Mouse (Mus musculus) subcutaneous adipose tissue, adult 2 months (tissue): Measurements from ENCODE around the gene Vars2. TPM values are rescaled to one million over a fixed set of nuclear protein-coding genes. Genes with fewer than 3 reads are reported as not detected.

Experiments
- polyA plus RNA-seq: library from polyadenylated mRNA; depleted of rRNA; stranded (reverse); fragments of >200 nt; gene quantifications from 2 replicates; pipeline ENCODE4 v1.2.3, GENCODE M21; 2012; ENCODE audit warnings: low replicate concordance; rRNA removed

Vars2 gene
- polyA plus RNA-seq, result 21.8 and 47.6 TPM in 2 replicates

DNA sequence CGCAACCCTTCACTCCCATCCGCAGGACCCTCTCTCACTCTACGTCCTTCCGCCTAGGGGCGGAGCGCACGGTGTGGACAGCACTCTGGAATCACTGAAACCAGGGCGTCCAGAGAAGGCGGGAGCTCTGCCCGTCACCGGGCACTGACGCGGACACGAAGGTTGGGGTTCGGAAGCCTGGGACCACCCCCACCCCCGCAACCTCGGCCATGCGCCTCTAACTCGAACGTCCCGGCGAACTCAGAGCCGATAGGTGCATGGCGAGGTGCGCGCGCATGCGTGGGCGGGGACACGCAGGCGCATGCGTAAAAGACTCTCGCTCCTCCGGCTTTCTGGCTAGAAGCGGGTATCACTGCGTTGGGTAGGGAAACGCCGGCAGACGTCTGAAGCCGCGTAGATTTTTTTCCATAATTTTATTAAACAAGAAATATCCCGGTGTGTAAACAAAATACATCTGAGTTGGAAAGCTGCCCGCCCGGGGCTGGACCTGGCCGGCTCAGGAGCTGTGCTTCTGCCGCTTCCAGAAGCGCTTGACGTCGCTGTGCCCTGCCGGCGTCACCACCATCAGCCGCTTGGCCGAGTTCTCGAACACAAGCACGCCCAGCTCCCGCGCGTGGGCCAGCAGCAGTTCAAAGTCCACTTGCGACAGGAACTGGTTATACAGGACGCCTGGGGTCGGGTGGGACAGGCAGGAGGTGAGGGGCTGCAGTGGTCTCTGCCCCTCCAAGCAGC is at the start of gene Vars2:
TSS of gene Vars2 (minus strand) at position 259 of the 732 bp plus-strand sequence.

DNA sequence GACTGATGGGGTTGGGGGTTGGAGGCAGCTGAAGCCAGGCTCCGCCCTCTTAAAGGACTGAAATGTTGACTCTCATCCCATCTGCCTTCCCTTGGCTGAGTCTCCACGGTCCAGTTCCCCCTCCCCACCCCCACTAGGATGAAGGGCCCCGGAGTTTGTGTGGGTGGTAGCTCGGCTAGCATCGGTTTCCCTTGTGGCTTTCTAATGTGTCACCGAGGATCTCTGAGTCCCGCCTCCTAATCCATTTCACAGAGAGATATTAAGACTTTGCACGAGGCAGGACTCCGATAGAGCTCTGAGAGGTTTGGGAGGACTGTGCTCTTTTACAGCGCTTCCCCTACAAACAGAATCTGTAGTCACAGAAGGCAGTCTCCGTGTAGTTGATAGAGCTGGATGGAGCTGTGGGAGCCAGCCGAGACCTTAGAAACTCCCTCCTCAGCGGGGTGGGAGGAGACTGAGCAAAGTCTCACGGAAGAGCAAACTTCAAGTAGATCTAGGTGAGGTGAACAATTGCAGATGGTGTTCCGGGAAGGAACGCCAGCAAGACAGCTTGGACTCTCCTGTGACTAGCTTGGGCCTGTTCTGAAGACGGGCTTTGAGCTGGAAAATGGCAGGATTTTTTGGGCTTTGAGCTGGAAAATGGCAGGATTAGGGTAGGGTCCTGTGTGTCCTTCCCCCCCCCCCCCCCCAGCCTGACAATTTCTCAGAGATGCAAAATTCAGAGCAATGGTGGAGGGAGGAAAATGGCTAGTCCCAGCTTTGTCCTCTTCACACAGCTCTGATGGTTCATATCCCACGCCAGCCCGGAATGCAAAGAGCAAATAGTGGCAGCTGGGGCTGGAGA is 37.5 kb upstream of the Vars2 start, which contains the start of gene Ddr1:
TSS of gene Ddr1 (minus strand) at position 1 of the 844 bp plus-strand sequence.

DNA sequence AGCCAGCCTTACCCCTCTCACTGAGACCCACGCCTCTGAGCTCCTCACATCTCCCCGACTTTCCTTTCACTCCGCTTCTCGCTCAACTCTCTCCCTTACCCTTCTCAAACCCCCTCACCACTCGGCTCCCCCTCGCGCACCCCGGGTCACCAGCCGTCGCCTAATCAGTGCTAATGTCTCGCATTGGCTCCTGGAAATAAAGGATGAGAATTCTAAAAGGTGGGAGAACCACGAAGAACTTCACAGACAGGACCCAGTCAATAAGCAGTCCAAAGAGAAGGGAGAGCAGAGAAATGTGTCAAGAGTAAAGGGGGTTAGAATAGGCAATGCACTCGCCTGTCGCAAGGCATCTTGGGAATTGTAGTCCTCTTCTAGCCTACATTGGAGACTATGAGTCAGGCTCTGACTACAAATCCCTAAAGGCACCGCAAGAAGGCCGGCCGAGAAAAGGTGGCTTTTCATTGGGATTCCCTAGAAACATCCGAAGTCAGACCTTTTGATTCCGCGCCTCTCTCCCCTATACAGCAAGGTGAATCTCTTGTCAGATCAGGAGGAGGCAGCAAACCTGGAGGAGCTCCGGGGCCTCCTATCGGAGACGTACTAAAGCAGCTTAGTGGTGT is 6.1 kb upstream of the Vars2 start, which contains the start of gene Gtf2h4:
TSS of gene Gtf2h4 (minus strand) at position 324 of the 620 bp plus-strand sequence.

DNA sequence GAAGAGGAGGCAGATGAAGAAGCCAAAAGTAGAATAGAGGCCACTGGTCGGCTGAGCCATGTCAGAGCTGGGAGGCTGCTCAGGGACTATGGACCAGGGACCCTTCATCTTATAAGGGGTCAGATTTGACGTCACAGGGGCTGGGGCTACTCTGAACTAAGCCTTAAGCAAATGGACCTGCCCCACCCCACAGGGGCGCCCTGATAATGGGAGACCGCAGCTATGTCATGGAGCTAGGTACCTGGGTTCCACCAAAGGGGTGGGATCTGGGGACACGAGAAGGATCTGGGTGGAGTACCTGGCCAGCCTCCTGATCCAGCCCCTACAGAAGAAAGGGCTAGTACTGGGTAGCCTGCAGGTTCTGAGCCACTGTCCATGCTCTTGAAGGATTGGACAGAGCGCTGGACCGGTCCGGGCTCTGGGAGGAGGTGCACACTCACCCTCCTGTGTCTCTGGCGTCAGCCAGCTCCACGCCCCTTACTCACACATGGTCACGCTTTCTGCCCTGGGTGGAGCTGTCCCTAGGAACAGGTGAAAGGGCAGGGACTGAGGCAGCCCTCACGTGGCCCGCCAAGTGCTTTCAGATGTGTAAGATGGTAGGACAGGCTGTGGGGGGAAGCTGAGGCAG is 23.7 kb downstream of the Vars2 start, which contains the start of gene Mucl3:
TSS of gene Mucl3 (minus strand) at position 87 of the 628 bp plus-strand sequence.

DNA sequence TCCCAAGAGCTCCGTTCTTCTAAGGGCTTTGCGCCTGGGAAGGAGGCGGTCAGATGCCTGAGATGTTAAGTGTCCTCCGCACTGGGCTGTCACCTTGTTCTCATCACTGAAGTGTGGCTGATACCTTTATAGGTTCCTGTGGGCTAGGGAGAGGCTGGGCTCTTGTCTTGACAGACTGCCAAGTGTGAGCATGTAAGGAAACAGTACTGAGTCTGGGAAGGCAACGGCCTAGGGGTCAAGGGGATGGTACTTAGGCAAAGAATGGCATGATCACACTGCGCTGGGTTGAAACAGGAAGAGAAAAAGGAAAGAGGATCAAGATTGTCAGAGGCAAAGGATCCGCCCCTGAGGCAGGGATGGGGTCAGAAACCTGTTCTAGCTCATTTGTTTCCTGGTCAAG is 40.9 kb downstream of the Vars2 start, which contains the start of gene Gm9573:
TSS of gene Gm9573 (minus strand) at position 101 of the 400 bp plus-strand sequence.

Other genes starting within 250 kb of the Vars2 start
- 60.7 and 141 TPM in 2 replicates for gene H2-Q6, start 242.7 kb downstream of the Vars2 start, polyA plus RNA-seq
- gene H2-Q7, start 228.4 kb downstream of the Vars2 start, polyA plus RNA-seq, result 158 and 289 TPM in 2 replicates
- gene H2-Q10, start 197.5 kb downstream of the Vars2 start, polyA plus RNA-seq, result 49.0 and 72.7 TPM in 2 replicates
- gene Pou5f1, start 161.6 kb downstream of the Vars2 start, polyA plus RNA-seq, result not detected in 2 replicates
- gene Tcf19, start 150.8 kb downstream of the Vars2 start, polyA plus RNA-seq, result 10.9 and 20.8 TPM in 2 replicates
- 6.8 and 16.7 TPM in 2 replicates for gene Cchcr1, start 150.5 kb downstream of the Vars2 start, polyA plus RNA-seq
- 0.72 TPM in 1 of 2 replicates, not detected in the other for gene Psors1c2, start 134.4 kb downstream of the Vars2 start, polyA plus RNA-seq
- 40.1 and 114 TPM in 2 replicates for gene Cdsn, start 115.5 kb downstream of the Vars2 start, polyA plus RNA-seq
- gene 2300002M23Rik, start 100.1 kb downstream of the Vars2 start, polyA plus RNA-seq, result not detected in 2 replicates
- gene Sfta2, start 66.0 kb downstream of the Vars2 start, polyA plus RNA-seq, result not detected in 2 replicates
- gene Gm9573, start 41.0 kb downstream of the Vars2 start, polyA plus RNA-seq, result 0.05 TPM in 1 of 2 replicates, not detected in the other
- gene Mucl3, start 23.9 kb downstream of the Vars2 start, polyA plus RNA-seq, result 0.04 and 0.19 TPM in 2 replicates
- 25.6 and 38.5 TPM in 2 replicates for gene Gtf2h4, start 6.1 kb upstream of the Vars2 start, polyA plus RNA-seq
- gene Ddr1, start 37.0 kb upstream of the Vars2 start, polyA plus RNA-seq, result 44.4 and 64.0 TPM in 2 replicates
- gene Ier3, start 154.1 kb upstream of the Vars2 start, polyA plus RNA-seq, result 11.6 and 26.3 TPM in 2 replicates
- 74.1 and 117 TPM in 2 replicates for gene Flot1, start 155.6 kb upstream of the Vars2 start, polyA plus RNA-seq
- 262 and 722 TPM in 2 replicates for gene Tubb5, start 170.7 kb upstream of the Vars2 start, polyA plus RNA-seq
- gene Mdc1, start 173.9 kb upstream of the Vars2 start, polyA plus RNA-seq, result 6.8 and 17.1 TPM in 2 replicates
- gene Nrm, start 193.7 kb upstream of the Vars2 start, polyA plus RNA-seq, result 8.9 and 33.1 TPM in 2 replicates
- 70.8 and 77.1 TPM in 2 replicates for gene Ppp1r18, start 198.0 kb upstream of the Vars2 start, polyA plus RNA-seq
- 59.8 and 74.9 TPM in 2 replicates for gene Dhx16, start 212.2 kb upstream of the Vars2 start, polyA plus RNA-seq
- 56.2 and 59.4 TPM in 2 replicates for gene 2310061I04Rik, start 229.8 kb upstream of the Vars2 start, polyA plus RNA-seq
- 55.6 and 80.0 TPM in 2 replicates for gene Atat1, start 242.5 kb upstream of the Vars2 start, polyA plus RNA-seq
- gene Mrps18b, start 248.8 kb upstream of the Vars2 start, polyA plus RNA-seq, result 122 and 128 TPM in 2 replicates
- gene Ppp1r10, start 248.8 kb upstream of the Vars2 start, polyA plus RNA-seq, result 18.8 and 32.6 TPM in 2 replicates